Mouse (Mus musculus) right cerebral cortex, postnatal 36 days (tissue): ENCODE measurements at regions not wholly inside any gene's neighbourhood (a gene's known extent, or its start where the extent isn't known, plus 50 kb on each side); places are given as distances from the start of the nearest gene placed in this dataset.

Experiments used
- DNase-seq, 2 experiments: peaks; one replicate each; pipeline ENCODE4 v3.0.0; 2022; ENCODE audit warnings: low spot score in 2 of 2, mixed read lengths in 1 of 2

- no peak for DNase-seq
These were observed 260.9 kb downstream of the Olfm4 start for GRCm38 (mm10) chr14:80244640-80245302.

GRCm38 (mm10) chr14:80247575-80247974, 263.7 kb downstream of the Olfm4 start:
- peak; percentile 71 to 75 for DNase-seq

GRCm38 (mm10) chr14:80249882-80250281, 266.0 kb downstream of the Olfm4 start:
- no peak for DNase-seq

GRCm38 (mm10) chr14:80257086-80257485, 273.2 kb downstream of the Olfm4 start:
- no peak for DNase-seq

GRCm38 (mm10) chr14:80263173-80263572, 279.3 kb downstream of the Olfm4 start:
- DNase-seq = no peak

GRCm38 (mm10) chr14:80265081-80265480, 281.2 kb downstream of the Olfm4 start:
- DNase-seq = peak; percentile 45 to 47

GRCm38 (mm10) chr14:80269179-80269951, 285.5 kb downstream of the Olfm4 start:
- DNase-seq = peak; percentile 43 to 51

- no peak for DNase-seq
These were observed 286.2 kb downstream of the Olfm4 start for GRCm38 (mm10) chr14:80270063-80270462.

- no peak for DNase-seq
These were observed 296.3 kb downstream of the Olfm4 start for GRCm38 (mm10) chr14:80280188-80280587.

- no peak for DNase-seq
These were observed 299.8 kb downstream of the Olfm4 start for GRCm38 (mm10) chr14:80283726-80284125.

GRCm38 (mm10) chr14:80291360-80291759, 307.5 kb downstream of the Olfm4 start:
- no peak for DNase-seq

- DNase-seq = no peak
These were observed 309.5 kb downstream of the Olfm4 start for GRCm38 (mm10) chr14:80293378-80293777.

GRCm38 (mm10) chr14:80329651-80330050, 345.8 kb downstream of the Olfm4 start:
- DNase-seq = no peak

GRCm38 (mm10) chr14:80362024-80362622, 378.2 kb downstream of the Olfm4 start:
- no peak for DNase-seq

- no peak for DNase-seq
These were observed 385.7 kb downstream of the Olfm4 start for GRCm38 (mm10) chr14:80369448-80370153.

- DNase-seq = no peak
These were observed 390.4 kb downstream of the Olfm4 start for GRCm38 (mm10) chr14:80374290-80374689.

GRCm38 (mm10) chr14:80377064-80377463, 393.2 kb downstream of the Olfm4 start:
- DNase-seq = no peak

GRCm38 (mm10) chr14:80391418-80391817, 407.5 kb downstream of the Olfm4 start:
- DNase-seq = no peak

- DNase-seq = no peak
These were observed 424.4 kb downstream of the Olfm4 start for GRCm38 (mm10) chr14:80408317-80408716.

- DNase-seq = no peak
These were observed 435.0 kb downstream of the Olfm4 start for GRCm38 (mm10) chr14:80418810-80419325.

- DNase-seq = no peak
These were observed 459.9 kb downstream of the Olfm4 start for GRCm38 (mm10) chr14:80443820-80444219.

- DNase-seq = no peak
These were observed 487.6 kb downstream of the Olfm4 start for GRCm38 (mm10) chr14:80471470-80471869.
